Mouse (Mus musculus) spleen, adult 2 months (tissue): ENCODE measurements at regions not wholly inside any gene's neighbourhood (a gene's known extent, or its start where the extent isn't known, plus 50 kb on each side); places are given as distances from the start of the nearest gene placed in this dataset.

Experiments
- DNase-seq, 2 experiments: peaks; one replicate each; pipeline versions ENCODE4 v3.0.0 to v3.0.0-alpha.2; 2012 to 2021; ENCODE audit warnings: low spot score in 2 of 2, low read depth in 1 of 2
- H3K27ac ChIP-seq: fragments of 200-500 bp; 2 replicates; pipeline ENCODE4 v1.5.1; 2012; ENCODE audit warnings: low read length, inconsistent platforms; ENCODE audit not compliant: insufficient read depth
- H3K27me3 ChIP-seq: fragments of 200-500 bp; 2 replicates; pipeline ENCODE4 v1.6.1; 2012; ENCODE audit warnings: mild to moderate bottlenecking, moderate library complexity, low read length, inconsistent platforms; ENCODE audit not compliant: control insufficient read depth, insufficient read depth
- H3K36me3 ChIP-seq: fragments of 200-500 bp; 2 replicates; pipeline ENCODE4 v1.6.1; 2012; ENCODE audit warnings: mild to moderate bottlenecking, low read length, inconsistent platforms; ENCODE audit not compliant: control insufficient read depth, insufficient read depth
- H3K4me1 ChIP-seq: fragments of 200-500 bp; 2 replicates; pipeline ENCODE4 v1.6.1; 2011; ENCODE audit warnings: inconsistent platforms; ENCODE audit not compliant: control insufficient read depth, insufficient read depth, insufficient read length
- H3K4me3 ChIP-seq: fragments of 200-500 bp; 2 replicates; pipeline ENCODE4 v1.5.1; 2011; ENCODE audit warnings: mild to moderate bottlenecking, inconsistent platforms; ENCODE audit not compliant: insufficient read depth, insufficient read length; ENCODE audit errors: extremely low read depth
- CTCF ChIP-seq: fragments of 200-500 bp; IDR thresholded peaks from 2 replicates; pipeline ENCODE4 v1.5.1; 2011; ENCODE audit warnings: mild to moderate bottlenecking, inconsistent platforms; ENCODE audit not compliant: insufficient read depth, insufficient read length, insufficient replicate concordance; ENCODE audit errors: extremely low read depth
- POLR2A ChIP-seq: fragments of 200-500 bp; IDR thresholded peaks from 2 replicates; pipeline ENCODE4 v1.6.1; 2011; ENCODE audit warnings: low read depth, low read length, inconsistent platforms
- WGBS: fragments of 180-500 bp; shearing (Covaris S2); methylation state at CpG from one replicate; pipeline ENCODE4 v1.1.7; 2018; 5-methylcytosine and 5-hydroxymethylcytosine counted together

DNA sequence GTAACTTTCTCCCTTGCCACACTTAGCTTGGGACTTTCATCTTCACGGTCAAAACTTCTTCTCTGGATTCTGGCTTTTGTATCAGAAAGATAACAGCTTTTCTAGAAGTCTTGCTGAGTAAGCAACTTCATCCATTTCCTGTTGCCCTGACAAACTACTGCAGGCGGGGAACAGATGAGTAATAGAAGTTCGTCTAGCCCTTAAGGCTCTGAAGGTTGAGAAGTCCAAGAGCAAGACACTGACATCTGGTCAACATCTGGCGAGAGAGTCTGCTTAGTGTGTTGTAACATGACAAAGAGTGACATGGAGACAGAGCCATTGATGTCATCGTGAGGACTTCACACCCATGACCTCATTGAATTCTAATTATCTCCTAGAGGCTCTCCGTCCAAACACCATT is 469.2 kb upstream of the Jarid2 start:
- no peak overlapping the region for H3K4me3 ChIP-seq

DNA sequence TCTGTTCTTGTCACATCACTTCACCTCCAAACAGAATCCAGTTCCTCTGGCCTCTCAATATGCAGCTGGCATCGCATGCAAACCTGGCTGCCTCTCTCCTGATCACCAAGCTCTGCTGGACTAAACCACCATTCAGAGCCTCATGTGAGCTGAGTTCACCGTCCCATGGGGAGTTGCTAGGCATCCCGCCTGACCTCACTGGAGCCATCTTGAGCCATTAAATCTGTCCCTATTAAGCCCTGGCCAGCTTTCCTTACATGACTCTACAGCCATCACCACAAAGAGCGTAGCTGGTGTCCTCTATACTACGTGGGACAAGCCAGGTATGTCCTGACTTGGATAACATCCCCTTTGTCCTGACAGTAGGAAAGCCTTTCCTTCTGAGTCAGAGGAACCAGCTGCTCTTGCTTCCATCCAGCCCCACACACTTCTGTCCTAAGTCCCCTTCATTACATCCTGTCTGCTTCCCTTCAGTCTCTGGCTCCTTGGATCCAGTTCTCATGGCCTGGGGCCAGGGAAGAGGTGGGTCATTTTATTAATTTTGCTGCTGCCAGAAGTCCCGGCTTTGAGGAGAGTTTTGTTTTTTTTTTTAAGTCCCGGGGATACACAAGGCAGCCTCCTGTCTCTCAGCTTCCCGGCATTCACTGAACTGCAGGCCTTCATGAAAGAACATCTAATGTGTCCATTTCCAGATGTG is 468.5 kb upstream of the Jarid2 start:
- TF ChIP-seq POLR2A (no peak), CTCF (no peak)
- H3K27ac ChIP-seq: no peak overlapping the region
- H3K4me1 ChIP-seq: no peaks in the 10 kb centered on the region
- WGBS: 89% methylated on average over 8 of the region's 8 CpGs
- no peaks in the 10 kb centered on the region for H3K36me3 ChIP-seq
- H3K27me3 ChIP-seq: no peaks in the 10 kb centered on the region
- no peak overlapping the region for H3K4me3 ChIP-seq
- DNase-seq: no peak

More for the DNA sequence above, 469.2 kb upstream of the Jarid2 start:
- Histone ChIP-seq H3K27ac (no peak overlapping the region), H3K4me1 (no peaks in the 10 kb centered on the region), H3K27me3 (no peaks in the 10 kb centered on the region), H3K36me3 (no peaks in the 10 kb centered on the region)
- TF ChIP-seq POLR2A: no peak
- TF ChIP-seq CTCF: no peak
- DNase-seq: no peak
- 70% methylated on average over 6 of the region's 6 CpGs for WGBS

DNA sequence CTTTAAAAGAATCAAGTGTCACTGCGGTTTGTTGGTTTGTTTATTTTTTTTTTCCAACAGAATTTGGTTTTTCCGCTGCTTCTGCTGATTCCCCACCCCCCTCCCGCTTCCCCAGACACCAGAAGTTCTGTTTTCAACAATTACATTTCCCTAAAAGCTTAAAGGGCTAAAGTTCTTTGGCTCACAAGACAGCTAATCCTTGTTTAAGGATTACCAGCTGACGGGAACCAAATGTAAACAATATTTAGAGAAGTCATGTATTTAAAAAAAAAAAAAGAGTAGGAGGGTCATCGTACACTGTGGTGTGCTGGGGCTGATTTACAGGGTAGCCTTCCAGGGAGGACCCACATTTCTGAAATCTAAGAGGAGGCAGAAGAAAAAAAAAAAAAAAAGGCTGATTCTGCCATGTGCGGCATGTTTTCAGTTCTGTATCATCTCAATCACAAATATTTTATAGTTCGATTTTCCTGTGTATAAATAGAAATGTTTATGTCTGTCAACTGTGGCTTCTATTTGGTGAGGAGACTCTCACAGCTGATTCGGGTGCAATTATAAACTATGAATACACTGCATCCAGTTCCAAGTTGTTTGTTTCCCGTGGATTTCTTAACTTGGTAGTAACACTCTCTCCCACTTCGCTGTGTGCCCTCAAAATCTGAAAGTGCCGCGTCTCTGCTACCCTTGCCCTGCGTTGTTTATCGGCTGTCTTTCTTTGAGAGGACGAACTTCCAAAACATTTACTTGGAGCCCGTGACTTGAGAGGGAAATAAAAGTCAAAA is 456.3 kb upstream of the Jarid2 start:
- Histone ChIP-seq H3K4me3 (no peak overlapping the region), H3K4me1 (no peaks in the 10 kb centered on the region), H3K36me3 (no peaks in the 10 kb centered on the region), H3K27ac (no peak overlapping the region), H3K27me3 (no peaks in the 10 kb centered on the region)
- no peak for DNase-seq
- no peak for TF ChIP-seq POLR2A
- no peak for TF ChIP-seq CTCF
- WGBS: 86% methylated on average over 16 of the region's 16 CpGs

DNA sequence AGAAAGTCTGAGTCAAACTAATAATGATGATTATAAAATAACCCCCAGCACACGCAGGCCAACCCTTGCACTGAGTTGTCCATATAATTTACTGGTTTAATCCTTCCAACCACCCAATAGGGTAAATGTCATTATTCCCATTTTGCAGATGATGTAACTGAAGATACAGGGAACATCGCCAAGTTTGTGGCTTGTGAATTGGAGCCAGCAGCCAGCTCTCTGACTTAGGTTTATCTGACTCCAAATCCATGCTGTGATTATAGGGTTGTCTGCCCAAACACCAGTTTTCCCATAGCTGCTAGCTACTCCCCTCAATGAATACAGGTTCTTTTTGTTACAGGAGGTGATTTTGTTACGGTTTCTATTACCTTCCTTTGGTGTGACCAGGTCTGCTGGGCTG is 451.3 kb upstream of the Jarid2 start:
- WGBS: 91% methylated on average over 3 of the region's 3 CpGs

DNA sequence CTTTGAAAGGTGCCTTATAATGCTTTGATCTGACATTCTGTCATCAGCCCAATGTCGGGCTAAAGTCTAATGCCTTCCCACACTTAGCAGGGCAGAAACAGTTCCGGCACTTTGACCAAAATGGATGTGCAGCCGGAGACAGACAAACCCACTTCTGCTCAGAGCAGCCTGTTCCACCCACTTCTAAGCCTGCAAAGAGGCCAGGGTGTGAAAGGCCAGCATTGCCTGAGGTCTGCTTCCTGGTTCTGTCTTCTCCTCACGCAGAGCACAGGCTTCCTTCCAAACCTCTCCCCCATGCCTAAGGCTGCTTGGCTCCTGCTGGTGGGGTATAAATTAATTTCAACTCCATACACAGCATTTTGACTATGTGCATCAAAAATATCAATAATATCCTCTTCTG is 450.2 kb upstream of the Jarid2 start:
- no peak overlapping the region for H3K27ac ChIP-seq
- H3K4me3 ChIP-seq: no peak overlapping the region
- TF ChIP-seq POLR2A (no peak), CTCF (no peak)
- no peak for DNase-seq
- H3K4me1 ChIP-seq: no peaks in the 10 kb centered on the region
- no peaks in the 10 kb centered on the region for H3K27me3 ChIP-seq
- WGBS: 39% methylated on average over 4 of the region's 4 CpGs
- no peaks in the 10 kb centered on the region for H3K36me3 ChIP-seq

More for the DNA sequence above, 451.3 kb upstream of the Jarid2 start:
- H3K4me3 ChIP-seq: no peak overlapping the region
- no peak for TF ChIP-seq POLR2A
- TF ChIP-seq CTCF: no peak
- no peaks in the 10 kb centered on the region for H3K27me3 ChIP-seq
- no peak overlapping the region for H3K27ac ChIP-seq
- no peak for DNase-seq
- H3K4me1 ChIP-seq: no peaks in the 10 kb centered on the region
- no peaks in the 10 kb centered on the region for H3K36me3 ChIP-seq

DNA sequence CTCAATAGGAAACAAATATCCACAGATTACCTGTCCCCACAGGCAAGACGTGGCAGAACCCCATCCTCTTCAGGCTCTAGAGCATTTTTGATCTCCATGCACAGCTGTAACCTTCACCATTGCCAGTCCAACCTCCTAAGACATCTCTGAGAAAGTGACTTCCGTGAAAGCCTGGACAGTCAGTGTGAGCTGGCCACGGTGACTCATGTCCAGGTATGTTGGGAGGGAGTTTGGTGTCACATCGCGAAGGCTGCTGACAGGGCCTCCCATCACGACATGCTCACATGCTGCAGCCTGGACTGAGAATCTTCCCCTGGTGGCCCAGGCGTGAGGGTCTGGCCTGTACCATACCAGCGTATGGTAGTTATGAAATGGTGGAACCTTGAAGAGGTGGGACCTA is 449.0 kb upstream of the Jarid2 start:
- no peak for TF ChIP-seq CTCF
- no peak for TF ChIP-seq POLR2A

DNA sequence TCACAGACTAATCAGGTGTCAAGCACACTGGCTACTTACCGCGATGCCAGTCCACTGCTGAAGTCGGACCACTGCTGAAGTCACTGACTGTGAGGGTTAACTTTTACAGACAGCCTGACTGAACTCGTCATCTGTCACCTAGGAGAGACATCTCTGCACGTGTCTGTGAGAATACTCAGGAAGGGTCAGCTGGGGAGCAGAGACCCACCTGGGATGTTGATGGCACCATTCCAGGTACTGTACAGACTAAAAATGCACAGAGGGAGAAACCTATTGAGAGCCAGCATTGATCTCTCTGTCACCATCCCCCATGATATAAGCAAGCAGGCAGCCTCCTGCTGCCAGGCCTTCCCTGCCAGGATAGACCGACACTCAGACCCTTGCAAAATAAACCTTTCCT is 447.5 kb upstream of the Jarid2 start:
- no peaks in the 10 kb centered on the region for H3K4me1 ChIP-seq
- 94% methylated on average over 6 of the region's 6 CpGs for WGBS
- H3K36me3 ChIP-seq: no peaks in the 10 kb centered on the region
- no peak for DNase-seq
- H3K27ac ChIP-seq: no peak overlapping the region
- no peak overlapping the region for H3K4me3 ChIP-seq
- H3K27me3 ChIP-seq: no peaks in the 10 kb centered on the region
- TF ChIP-seq POLR2A: no peak
- no peak for TF ChIP-seq CTCF

More for the DNA sequence above, 449.0 kb upstream of the Jarid2 start:
- Histone ChIP-seq H3K4me1 (no peaks in the 10 kb centered on the region), H3K27me3 (no peaks in the 10 kb centered on the region), H3K4me3 (no peak overlapping the region), H3K27ac (no peak overlapping the region), H3K36me3 (no peaks in the 10 kb centered on the region)
- WGBS: 92% methylated on average over 8 of the region's 8 CpGs
- DNase-seq: no peak
